Mouse (Mus musculus) hindbrain, embryonic 12.5 days (tissue): ENCODE measurements around the gene Acss2. TPM values are rescaled to one million over a fixed set of nuclear protein-coding genes. Genes with fewer than 3 reads are reported as not detected.
"Not testable (repeated sequence)": the region's sequence is repeated elsewhere in the genome, so short reads cannot be mapped to it uniquely, and the experiment has no call there.

Source experiments
- ATAC-seq: fragments of 200-750 bp; cut with Nextera tagmentation; 2 replicates; pipeline ENCODE4 v1.8.0; 2017; ENCODE audit warnings: moderate TSS enrichment; ENCODE audit not compliant: low FRiP score
- H3K27ac ChIP-seq: fragments of 300-500 bp; sonication (generic); 2 replicates; pipeline ENCODE4 v1.5.1; 2016; ENCODE audit warnings: mild to moderate bottlenecking
- H3K27me3 ChIP-seq: fragments of 300-500 bp; sonication (generic); 2 replicates; pipeline ENCODE4 v1.6.1; 2016; ENCODE audit warnings: mild to moderate bottlenecking
- H3K36me3 ChIP-seq: fragments of 300-500 bp; sonication (generic); 2 replicates; pipeline ENCODE4 v1.6.1; 2016; ENCODE audit warnings: mild to moderate bottlenecking
- H3K4me1 ChIP-seq: fragments of 300-500 bp; sonication (generic); 2 replicates; pipeline ENCODE4 v1.6.1; 2016
- H3K4me2 ChIP-seq: fragments of 300-500 bp; sonication (generic); replicated peaks from 2 replicates; pipeline ENCODE4 v1.6.1; 2016; ENCODE audit warnings: mild to moderate bottlenecking
- H3K4me3 ChIP-seq: fragments of 300-500 bp; sonication (generic); 2 replicates; pipeline ENCODE4 v1.5.1; 2016; ENCODE audit warnings: mild to moderate bottlenecking
- H3K9ac ChIP-seq: fragments of 300-500 bp; sonication (generic); 2 replicates; pipeline ENCODE4 v1.6.1; 2016; ENCODE audit warnings: mild to moderate bottlenecking, moderate library complexity
- H3K9me3 ChIP-seq: fragments of 300-500 bp; sonication (generic); replicated peaks from 2 replicates; pipeline ENCODE4 v1.6.1; 2016; ENCODE audit warnings: mild to moderate bottlenecking
- WGBS: fragments of 180-500 bp; shearing (Covaris S2); methylation state at CpG from one replicate; pipeline ENCODE4 v1.1.7; 2016; 5-methylcytosine and 5-hydroxymethylcytosine counted together
- polyA plus RNA-seq: library from polyadenylated mRNA; unstranded; fragments of >200 nt; fragmentation: Nextera tagmentation; extraction: Ambion mirVana; gene quantifications from 2 replicates; pipeline ENCODE4 v1.2.1, GENCODE M21; 2016

The Acss2 gene
- polyA plus RNA-seq, 1 experiment from 2014 or later, result 28.7 TPM

GRCm38 (mm10) chr2:155513543-155513942, 4.2 kb upstream of the Acss2 start:
- ATAC-seq, result no peak
- H3K36me3 ChIP-seq, result no peaks in the 10 kb centered on the region
- H3K4me2 ChIP-seq, result peak overlapping the region; percentile 84
- H3K27ac ChIP-seq, result no peak overlapping the region
- peak overlapping the region; percentile 87 for H3K9ac ChIP-seq
- H3K4me3 ChIP-seq, result peak overlapping the region; percentile 66
- no peaks in the 10 kb centered on the region for H3K9me3 ChIP-seq
- no peaks in the 10 kb centered on the region for H3K27me3 ChIP-seq
- WGBS, result 64% methylated on average over 5 of the region's 5 CpGs
- peaks cover 33% of the 10 kb centered on the region for H3K4me1 ChIP-seq

- H3K27me3 ChIP-seq, result no peaks in the 10 kb centered on the region
- peak; percentile 36 for ATAC-seq
- no peaks in the 10 kb centered on the region for H3K9me3 ChIP-seq
- peak overlapping the region; percentile 84 for H3K4me2 ChIP-seq
- peak overlapping the region; percentile 83 for H3K27ac ChIP-seq
- H3K9ac ChIP-seq, result peak overlapping the region; percentile 87
- peaks cover 38% of the 10 kb centered on the region for H3K4me1 ChIP-seq
- WGBS, result under 1% methylated on average over 23 of the region's 23 CpGs
- peak overlapping the region; percentile 66 for H3K4me3 ChIP-seq
- H3K36me3 ChIP-seq, result no peaks in the 10 kb centered on the region
These were observed 3.1 kb upstream of the Acss2 start for GRCm38 (mm10) chr2:155514666-155515065.

GRCm38 (mm10) chr2:155515941-155516340, 1.8 kb upstream of the Acss2 start:
- Histone ChIP-seq H3K27ac (no peak overlapping the region), H3K4me3 (no peak overlapping the region), H3K9ac (no peak overlapping the region), H3K36me3 (no peaks in the 10 kb centered on the region), H3K4me1 (peaks cover 38% of the 10 kb centered on the region), H3K27me3 (no peaks in the 10 kb centered on the region), H3K9me3 (no peaks in the 10 kb centered on the region), H3K4me2 (no peak overlapping the region)
- no peak for ATAC-seq
- 0% methylated on average over 1 of the region's 1 CpGs for WGBS

- Histone ChIP-seq H3K36me3 (no peaks in the 10 kb centered on the region), H3K9ac (peak overlapping the region; percentile 73), H3K9me3 (no peaks in the 10 kb centered on the region), H3K4me1 (peaks cover 23% of the 10 kb centered on the region), H3K27ac (peak overlapping the region; percentile 82; the same call in 1 of the 2 replicates), H3K4me3 (peak overlapping the region; percentile 76), H3K27me3 (no peaks in the 10 kb centered on the region), H3K4me2 (peak overlapping the region; percentile 83)
- no peak for ATAC-seq
- 26% methylated on average over 18 of the region's 18 CpGs for WGBS
These were observed 953 bp downstream of the Acss2 start for GRCm38 (mm10) chr2:155518531-155519270.

GRCm38 (mm10) chr2:155523706-155524105, 6.0 kb downstream of the Acss2 start:
- Histone ChIP-seq H3K27ac (no peak overlapping the region), H3K36me3 (no peaks in the 10 kb centered on the region), H3K9ac (no peak overlapping the region), H3K27me3 (no peaks in the 10 kb centered on the region), H3K4me1 (peaks cover 3% of the 10 kb centered on the region; the same call in 1 of the 2 replicates), H3K4me3 (no peak overlapping the region), H3K4me2 (no peak overlapping the region), H3K9me3 (no peaks in the 10 kb centered on the region)
- WGBS, result 70% methylated on average over 5 of the region's 5 CpGs
- no peak for ATAC-seq

- no peak overlapping the region for H3K4me2 ChIP-seq
- no peak overlapping the region for H3K9ac ChIP-seq
- no peak for ATAC-seq
These were observed 6.6 kb downstream of the Acss2 start for GRCm38 (mm10) chr2:155524378-155524777.

GRCm38 (mm10) chr2:155527367-155527766, 9.6 kb downstream of the Acss2 start:
- WGBS, result 86% methylated on average over 5 of the region's 5 CpGs
- Histone ChIP-seq H3K4me1 (no peaks in the 10 kb centered on the region), H3K4me3 (no peak overlapping the region), H3K4me2 (no peak overlapping the region), H3K27me3 (no peaks in the 10 kb centered on the region), H3K36me3 (no peaks in the 10 kb centered on the region; the same call in 1 of the 2 replicates), H3K27ac (no peak overlapping the region), H3K9ac (no peak overlapping the region), H3K9me3 (no peaks in the 10 kb centered on the region)
- ATAC-seq, result no peak

More at GRCm38 (mm10) chr2:155524378-155524777, 6.6 kb downstream of the Acss2 start:
- no peak overlapping the region for H3K4me3 ChIP-seq
- no peaks in the 10 kb centered on the region; the same call in 1 of the 2 replicates for H3K36me3 ChIP-seq
- H3K27ac ChIP-seq, result no peak overlapping the region
- no peaks in the 10 kb centered on the region for H3K9me3 ChIP-seq
- no peaks in the 10 kb centered on the region for H3K4me1 ChIP-seq
- 78% methylated on average over 1 of the region's 1 CpGs for WGBS
- no peaks in the 10 kb centered on the region for H3K27me3 ChIP-seq

GRCm38 (mm10) chr2:155536292-155536691, 18.5 kb downstream of the Acss2 start:
- H3K9ac ChIP-seq, result no peak overlapping the region
- H3K36me3 ChIP-seq, result no peaks in the 10 kb centered on the region
- no peaks in the 10 kb centered on the region for H3K9me3 ChIP-seq
- no peaks in the 10 kb centered on the region for H3K4me1 ChIP-seq
- no peak overlapping the region for H3K27ac ChIP-seq
- no peak overlapping the region for H3K4me2 ChIP-seq
- no peak overlapping the region for H3K4me3 ChIP-seq
- H3K27me3 ChIP-seq, result no peaks in the 10 kb centered on the region
- ATAC-seq, result no peak

GRCm38 (mm10) chr2:155537761-155538462, 20.2 kb downstream of the Acss2 start:
- H3K4me2 ChIP-seq, result no peak overlapping the region
- no peaks in the 10 kb centered on the region for H3K27me3 ChIP-seq
- H3K4me3 ChIP-seq, result no peak overlapping the region
- 65% methylated on average over 5 of the region's 5 CpGs for WGBS
- no peaks in the 10 kb centered on the region for H3K36me3 ChIP-seq
- H3K27ac ChIP-seq, result no peak overlapping the region
- no peaks in the 10 kb centered on the region for H3K9me3 ChIP-seq
- ATAC-seq, result no peak
- no peaks in the 10 kb centered on the region for H3K4me1 ChIP-seq
- H3K9ac ChIP-seq, result no peak overlapping the region

- H3K9me3 ChIP-seq, H3K27ac ChIP-seq, H3K4me1 ChIP-seq, H3K4me3 ChIP-seq, H3K4me2 ChIP-seq, ATAC-seq, H3K9ac ChIP-seq, H3K36me3 ChIP-seq, H3K27me3 ChIP-seq: not testable (repeated sequence)
- 71% methylated on average over 17 of the region's 19 CpGs for WGBS
These were observed 20.8 kb downstream of the Acss2 start for GRCm38 (mm10) chr2:155538463-155539057.

GRCm38 (mm10) chr2:155539696-155540095, 21.9 kb downstream of the Acss2 start:
- H3K4me1 ChIP-seq, result no peaks in the 10 kb centered on the region
- H3K9me3 ChIP-seq, result no peaks in the 10 kb centered on the region
- H3K27ac ChIP-seq, result no peak overlapping the region
- H3K9ac ChIP-seq, result no peak overlapping the region
- H3K4me2 ChIP-seq, result no peak overlapping the region
- H3K27me3 ChIP-seq, result no peaks in the 10 kb centered on the region
- no peak for ATAC-seq
- H3K36me3 ChIP-seq, result no peaks in the 10 kb centered on the region
- H3K4me3 ChIP-seq, result no peak overlapping the region

GRCm38 (mm10) chr2:155540822-155541458, 23.2 kb downstream of the Acss2 start:
- Histone ChIP-seq H3K36me3 (no peaks in the 10 kb centered on the region), H3K4me3 (no peak overlapping the region), H3K4me2 (no peak overlapping the region), H3K9ac (no peak overlapping the region), H3K27me3 (no peaks in the 10 kb centered on the region), H3K27ac (no peak overlapping the region), H3K4me1 (no peaks in the 10 kb centered on the region), H3K9me3 (no peaks in the 10 kb centered on the region)
- WGBS, result 70% methylated on average over 6 of the region's 6 CpGs
- ATAC-seq, result no peak
